Mouse (Mus musculus) lung, postnatal 0 days (tissue): ENCODE results near the gene Znrd1as. TPM values are rescaled to one million over a fixed set of nuclear protein-coding genes. Genes with fewer than 3 reads are reported as not detected.
A peak's percentile ranks its signal among the peaks of the same experiment; 100 is the strongest.

ENCODE experiments used
- ATAC-seq: fragments of 200-750 bp; cut with Nextera tagmentation; 2 replicates; pipeline ENCODE4 v1.8.0; 2017; ENCODE audit warnings: moderate library complexity
- DNase-seq: peaks from one replicate; pipeline ENCODE4 v3.0.0-alpha.2; 2016; ENCODE audit warnings: low spot score
- H3K27ac ChIP-seq: fragments of 300-500 bp; sonication (generic); 2 replicates; pipeline ENCODE4 v1.5.1; 2014; ENCODE audit warnings: antibody characterized with exemption, mild to moderate bottlenecking, low read length, mixed read lengths
- H3K27me3 ChIP-seq: fragments of 300-500 bp; sonication (generic); replicated peaks from 2 replicates; pipeline ENCODE4 v1.6.1; 2014; ENCODE audit warnings: low read length, mixed read lengths; ENCODE audit not compliant: insufficient read depth
- H3K36me3 ChIP-seq: fragments of 300-500 bp; sonication (generic); 2 replicates; pipeline ENCODE4 v1.6.1; 2014; ENCODE audit warnings: low read length, mixed read lengths; ENCODE audit not compliant: insufficient read depth
- H3K4me1 ChIP-seq: fragments of 300-500 bp; sonication (generic); 2 replicates; pipeline ENCODE4 v1.6.1; 2014; ENCODE audit warnings: antibody characterized with exemption, low read depth, low read length, mixed read lengths; ENCODE audit not compliant: insufficient read depth
- H3K4me2 ChIP-seq: fragments of 300-500 bp; sonication (generic); replicated peaks from 2 replicates; pipeline ENCODE4 v1.6.1; 2014; ENCODE audit warnings: low read depth, mild to moderate bottlenecking, low read length, moderate library complexity, mixed read lengths
- H3K4me3 ChIP-seq: fragments of 300-500 bp; sonication (generic); 2 replicates; pipeline ENCODE4 v1.5.1; 2014; ENCODE audit warnings: low read depth, low read length
- H3K9ac ChIP-seq: fragments of 300-500 bp; sonication (generic); replicated peaks from 2 replicates; pipeline ENCODE4 v1.6.1; 2014; ENCODE audit warnings: low read depth, mild to moderate bottlenecking
- H3K9me3 ChIP-seq: fragments of 300-500 bp; sonication (generic); 2 replicates; pipeline ENCODE4 v1.6.1; 2016; ENCODE audit warnings: low read length, mixed read lengths
- CTCF ChIP-seq: IDR thresholded peaks from 2 replicates; pipeline ENCODE4 v1.5.1; 2016; ENCODE audit warnings: antibody characterized with exemption, mild to moderate bottlenecking
- EP300 ChIP-seq: IDR thresholded peaks from 2 replicates; pipeline ENCODE4 v1.6.1; 2016; ENCODE audit warnings: antibody characterized with exemption, mild to moderate bottlenecking, control low read depth
- WGBS: fragments of 180-500 bp; shearing (Covaris S2); extraction: QIAGEN DNeasy Blood & Tissue Kit; methylation state at CpG from one replicate; pipeline ENCODE4 v1.1.7; 2014; 5-methylcytosine and 5-hydroxymethylcytosine counted together
- polyA plus RNA-seq: library from polyadenylated mRNA; unstranded; fragments of >200 nt; fragmentation: Nextera tagmentation; extraction: Ambion mirVana; gene quantifications from 2 replicates; pipeline ENCODE4 v1.2.1, GENCODE M21; 2015

The Znrd1as gene
- polyA plus RNA-seq, 1 experiment from 2014 or later: 5.1 TPM

DNA sequence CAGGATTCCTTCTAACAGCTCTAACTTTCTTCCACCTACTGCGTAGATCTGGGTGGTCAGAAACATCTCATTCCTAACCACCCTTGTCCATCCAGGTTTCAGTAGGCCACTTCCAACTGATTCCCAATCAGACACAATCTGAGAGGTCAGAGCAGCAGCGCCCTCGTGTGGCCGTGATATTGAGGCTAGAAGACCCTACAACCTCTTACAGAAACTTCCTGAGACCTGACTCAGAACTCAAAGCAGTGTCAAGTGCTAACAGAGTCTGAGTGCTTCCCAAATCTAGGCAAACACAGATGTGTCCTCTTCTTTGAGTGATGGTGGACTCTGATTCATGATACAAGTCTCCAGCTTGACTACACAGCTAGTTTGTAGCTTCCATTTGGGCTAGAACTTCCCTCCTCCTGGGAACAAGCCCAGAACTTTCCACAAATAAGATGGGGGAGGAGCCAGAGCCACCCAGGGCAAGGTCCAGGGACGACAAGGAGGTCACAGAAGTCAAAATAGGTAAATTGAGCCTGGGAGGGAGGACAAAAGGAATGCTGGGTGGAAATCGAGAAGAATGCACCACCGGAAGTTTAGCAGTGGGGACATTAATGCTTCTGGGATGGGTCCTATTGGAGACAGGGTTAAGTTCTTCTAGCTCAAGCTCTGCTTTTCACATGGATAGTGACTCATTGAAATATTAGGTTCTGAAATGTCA is 38.8 kb downstream of the Znrd1as start:
- DNase-seq: peak; percentile 86
- H3K27ac ChIP-seq: no peak overlapping the region
- no peaks in the 10 kb centered on the region for H3K27me3 ChIP-seq
- H3K36me3 ChIP-seq: no peaks in the 10 kb centered on the region
- no peak overlapping the region for H3K4me3 ChIP-seq
- TF ChIP-seq CTCF: peak; percentile 93
- TF ChIP-seq EP300: 0 out of 2 replicates have a peak, but pooled peaks have one; percentile 19
- 26% methylated on average over 7 of the region's 7 CpGs for WGBS
- no peaks in the 10 kb centered on the region for H3K9me3 ChIP-seq
- H3K4me1 ChIP-seq: no peaks in the 10 kb centered on the region
- H3K4me2 ChIP-seq: no peak overlapping the region
- peak; percentile 77 for ATAC-seq
- H3K9ac ChIP-seq: no peak overlapping the region

DNA sequence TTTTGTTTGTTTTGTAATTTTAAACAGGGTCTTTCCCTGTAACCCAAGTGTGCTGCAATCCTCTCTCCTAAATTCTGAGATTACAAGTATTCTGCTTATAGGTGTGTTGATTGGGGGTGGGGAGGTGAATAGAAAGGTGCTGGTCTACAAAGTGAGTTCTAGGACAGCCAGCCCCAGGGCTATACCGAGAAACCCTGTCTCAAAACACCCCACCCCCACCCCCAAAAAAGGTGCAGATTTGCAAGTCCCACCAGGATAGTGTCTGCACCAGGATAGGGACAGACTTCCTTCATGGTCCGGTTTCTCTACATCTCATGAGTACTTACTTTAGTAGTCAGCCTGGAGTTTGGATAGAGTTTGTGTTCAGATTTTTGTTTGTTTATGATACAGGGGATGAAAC is 40.1 kb downstream of the Znrd1as start:
- DNase-seq: no peak
- no peak overlapping the region for H3K27ac ChIP-seq
- no peak overlapping the region for H3K4me3 ChIP-seq
- no peak for TF ChIP-seq CTCF
- TF ChIP-seq EP300: no peak
- H3K9me3 ChIP-seq: no peaks in the 10 kb centered on the region
- no peaks in the 10 kb centered on the region for H3K36me3 ChIP-seq
- peaks cover 5% of the 10 kb centered on the region for H3K4me1 ChIP-seq
- ATAC-seq: no peak
- 62% methylated on average over 2 of the region's 2 CpGs for WGBS
- H3K9ac ChIP-seq: no peak overlapping the region
- H3K27me3 ChIP-seq: no peaks in the 10 kb centered on the region
- no peak overlapping the region for H3K4me2 ChIP-seq

DNA sequence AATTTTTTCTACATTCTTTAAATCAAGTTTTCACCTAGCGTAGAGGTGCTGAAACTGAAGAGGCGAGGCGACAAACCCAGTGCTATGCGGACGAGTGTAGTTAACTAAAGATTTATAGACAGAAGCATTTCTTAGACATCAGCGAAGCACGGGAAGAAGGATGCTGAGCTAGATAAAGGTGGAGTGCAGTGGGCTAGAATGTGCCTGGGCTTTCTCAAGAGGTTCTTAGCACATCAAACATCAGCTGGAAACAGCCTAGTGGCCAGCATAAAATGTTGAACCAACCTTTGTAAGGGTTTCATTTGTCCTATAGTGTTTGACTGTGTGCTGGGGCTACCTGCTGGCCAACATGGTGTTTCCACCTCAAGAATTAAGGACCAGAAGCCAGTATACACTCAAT is 42.5 kb downstream of the Znrd1as start, which contains the start of gene Zfp57:
Gene Zfp57, plus strand, starts transcription at position 301 of the 400 bp plus-strand sequence.
- H3K4me3 ChIP-seq: no peak within 1 kb of the TSS
- peak within 1 kb of the TSS; percentile 93 for H3K4me2 ChIP-seq
- peaks cover 6% of the 10 kb centered on the region for H3K4me1 ChIP-seq
- no peak for ATAC-seq
- H3K36me3 ChIP-seq: no peaks in the 10 kb centered on the region
- no peaks in the 10 kb centered on the region for H3K9me3 ChIP-seq
- DNase-seq: no peak
- no peak within 1 kb of the TSS for H3K27ac ChIP-seq
- no peak within 1 kb of the TSS for H3K9ac ChIP-seq
- WGBS: 92% methylated on average over 7 of the region's 7 CpGs
- TF ChIP-seq CTCF: no peak
- no peak for TF ChIP-seq EP300
- H3K27me3 ChIP-seq: no peaks in the 10 kb centered on the region

DNA sequence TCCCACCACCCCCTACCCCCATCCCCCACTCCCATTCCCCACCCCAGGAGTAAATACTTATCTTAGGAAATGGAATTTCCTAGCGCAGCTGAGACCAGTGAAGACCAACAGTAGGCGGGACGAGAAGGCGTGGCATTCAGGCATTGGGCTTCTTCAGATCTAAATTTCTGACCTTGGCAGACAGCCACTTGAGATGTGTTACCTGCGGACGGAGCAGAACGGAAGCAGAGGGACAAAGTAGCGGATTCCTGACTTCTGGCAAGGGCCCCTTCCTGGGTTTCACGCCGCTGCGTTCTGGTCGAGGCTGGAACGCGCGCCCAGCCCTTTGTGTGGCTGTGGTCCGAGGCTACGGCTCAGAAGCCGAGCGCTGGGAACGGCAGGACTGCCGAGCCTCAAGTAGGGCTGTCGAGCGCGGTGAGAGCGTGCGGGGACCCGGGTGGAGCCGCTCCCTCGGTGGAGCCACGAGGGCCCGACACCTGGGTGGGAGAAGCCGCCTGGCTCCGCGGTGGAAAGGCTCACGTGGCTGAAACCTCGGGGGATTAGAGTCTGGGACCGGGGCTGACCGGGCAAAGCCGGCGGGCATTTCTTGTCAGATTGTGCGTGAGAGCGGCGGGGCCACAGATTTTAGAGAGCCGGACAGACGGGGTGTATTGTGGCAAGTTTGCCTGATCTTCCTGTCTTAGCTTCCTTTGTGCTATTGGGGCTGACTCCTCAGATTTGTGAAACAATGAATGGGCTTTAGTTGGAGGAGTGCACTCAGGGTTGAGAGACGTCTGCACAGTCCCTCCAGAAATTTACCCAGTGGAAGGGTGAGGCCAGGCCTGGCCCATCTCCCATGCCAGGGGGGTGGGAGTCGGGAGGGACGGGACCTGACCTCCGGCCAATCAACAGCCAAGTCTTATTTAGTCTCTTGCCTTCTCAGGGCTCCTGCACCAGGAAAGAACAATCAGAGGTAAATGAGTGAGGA is 44.3 kb downstream of the Znrd1as start:
- H3K9me3 ChIP-seq: no peaks in the 10 kb centered on the region
- ATAC-seq (peak; percentile 94), DNase-seq (peak; percentile 93)
- TF ChIP-seq CTCF (no peak), EP300 (0 out of 2 replicates have a peak, but pooled peaks have one; percentile 21)
- H3K36me3 ChIP-seq: 0 out of 2 replicates have a peak, but pooled peaks cover 2% of the 10 kb centered on the region
- H3K4me2 ChIP-seq: peak overlapping the region; percentile 93
- H3K4me1 ChIP-seq: peaks cover 6% of the 10 kb centered on the region
- H3K9ac ChIP-seq: peak overlapping the region; percentile 82
- no peaks in the 10 kb centered on the region for H3K27me3 ChIP-seq
- peak overlapping the region; percentile 65 for H3K4me3 ChIP-seq
- peak overlapping the region; percentile 90 for H3K27ac ChIP-seq
- under 1% methylated on average over 49 of the region's 49 CpGs for WGBS

DNA sequence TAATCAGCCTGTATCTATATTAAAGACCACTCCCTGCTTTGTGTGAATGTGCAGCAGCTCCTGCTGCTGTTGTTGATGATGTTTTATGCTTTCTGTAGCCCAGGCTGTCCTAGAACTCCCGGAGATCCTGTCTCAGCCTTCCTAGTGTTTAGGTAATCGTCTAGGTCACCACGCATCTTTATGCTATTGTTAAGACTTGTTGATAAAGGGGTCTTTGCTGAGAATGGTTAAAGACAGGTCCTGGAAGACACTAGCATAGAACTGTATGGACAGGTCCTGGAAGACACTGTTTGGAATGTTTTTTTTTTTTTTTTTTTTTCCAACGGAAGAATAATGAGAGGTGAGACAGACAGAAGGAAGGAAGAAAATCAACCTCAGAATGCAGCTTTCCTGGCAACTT is 45.0 kb downstream of the Znrd1as start:
- TF ChIP-seq CTCF: no peak
- H3K4me3 ChIP-seq: peak overlapping the region; percentile 65
- no peak for DNase-seq
- H3K27ac ChIP-seq: 0 out of 2 replicates have a peak overlapping the region, but pooled peaks have one; percentile 90
- H3K4me1 ChIP-seq: peaks cover 6% of the 10 kb centered on the region
- H3K4me2 ChIP-seq: peak overlapping the region; percentile 93
- no peak for ATAC-seq
- no peaks in the 10 kb centered on the region for H3K9me3 ChIP-seq
- peak overlapping the region; percentile 82 for H3K9ac ChIP-seq
- H3K36me3 ChIP-seq: peaks cover 6% of the 10 kb centered on the region; the same call in 1 of the 2 replicates
- no peaks in the 10 kb centered on the region for H3K27me3 ChIP-seq
- WGBS: 19% methylated on average over 4 of the region's 4 CpGs

DNA sequence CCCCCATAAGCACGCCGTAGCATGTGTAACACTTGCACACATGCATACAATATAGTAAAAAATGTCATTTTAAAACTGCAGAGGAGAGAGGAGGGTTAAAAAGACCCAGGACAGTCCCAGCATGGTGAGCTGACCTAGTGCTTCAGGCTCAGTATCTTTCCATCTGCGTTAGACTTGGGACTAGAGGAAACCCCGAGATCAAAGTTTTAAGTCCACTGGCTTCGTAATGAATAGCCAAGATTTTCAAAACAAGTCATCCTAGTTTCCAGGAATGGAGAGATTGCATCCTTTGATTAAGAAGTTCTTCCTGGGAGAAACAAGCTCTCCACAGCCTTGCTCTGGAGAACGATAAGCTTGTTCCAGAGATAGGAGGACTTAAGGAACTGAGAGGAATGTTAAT is 49.8 kb downstream of the Znrd1as start:
- no peak for TF ChIP-seq EP300
- TF ChIP-seq CTCF: no peak
- Histone ChIP-seq H3K36me3 (peaks cover 10% of the 10 kb centered on the region; the same call in 1 of the 2 replicates), H3K9ac (no peak overlapping the region), H3K4me2 (no peak overlapping the region), H3K27me3 (no peaks in the 10 kb centered on the region), H3K4me1 (peaks cover 6% of the 10 kb centered on the region), H3K4me3 (no peak overlapping the region), H3K27ac (no peak overlapping the region), H3K9me3 (no peaks in the 10 kb centered on the region)
- no peak for DNase-seq
- ATAC-seq: no peak
- 90% methylated on average over 6 of the region's 6 CpGs for WGBS
